Mouse (Mus musculus) midbrain, embryonic 15.5 days (tissue): ENCODE results near the gene Gm11444. TPM values are rescaled to one million over a fixed set of nuclear protein-coding genes. Genes with fewer than 3 reads are reported as not detected.

ENCODE experiments used
- ATAC-seq: fragments of 200-750 bp; cut with Nextera tagmentation; replicated peaks from 2 replicates; pipeline ENCODE4 v1.8.0; 2017; ENCODE audit warnings: moderate TSS enrichment
- H3K27ac ChIP-seq: fragments of 300-500 bp; sonication (generic); 2 replicates; pipeline ENCODE4 v1.5.1; 2015; ENCODE audit warnings: mild to moderate bottlenecking, inconsistent platforms
- H3K27me3 ChIP-seq: fragments of 300-500 bp; sonication (generic); replicated peaks from 2 replicates; pipeline ENCODE4 v1.6.1; 2015; ENCODE audit warnings: inconsistent platforms
- H3K36me3 ChIP-seq: fragments of 300-500 bp; sonication (generic); replicated peaks from 2 replicates; pipeline ENCODE4 v1.6.1; 2015; ENCODE audit warnings: inconsistent platforms
- H3K4me1 ChIP-seq: fragments of 300-500 bp; sonication (generic); 2 replicates; pipeline ENCODE4 v1.6.1; 2015; ENCODE audit warnings: inconsistent platforms
- H3K4me2 ChIP-seq: fragments of 300-500 bp; sonication (generic); 2 replicates; pipeline ENCODE4 v1.6.1; 2015; ENCODE audit warnings: inconsistent platforms, mild to moderate bottlenecking, moderate library complexity
- H3K4me3 ChIP-seq: fragments of 300-500 bp; sonication (generic); 2 replicates; pipeline ENCODE4 v1.5.1; 2015; ENCODE audit warnings: mild to moderate bottlenecking, inconsistent platforms
- H3K9ac ChIP-seq: fragments of 300-500 bp; sonication (generic); 2 replicates; pipeline ENCODE4 v1.6.1; 2015; ENCODE audit warnings: mild to moderate bottlenecking, inconsistent platforms
- H3K9me3 ChIP-seq: fragments of 300-500 bp; sonication (generic); 2 replicates; pipeline ENCODE4 v1.6.1; 2016; ENCODE audit warnings: inconsistent platforms
- whole genome bisulfite sequencing: fragments of 180-500 bp; shearing (Covaris S2); methylation state at CpG from one replicate; pipeline ENCODE4 v1.1.7; 2015; ENCODE audit warnings: mixed read lengths; 5-methylcytosine and 5-hydroxymethylcytosine counted together
- polyA plus RNA-seq: library from polyadenylated mRNA; unstranded; fragments of >200 nt; fragmentation: Nextera tagmentation; extraction: Ambion mirVana; gene quantifications from 2 replicates; pipeline ENCODE4 v1.2.1, GENCODE M21; 2015

Gm11444 gene
- not detected in 2 replicates for polyA plus RNA-seq

- ATAC-seq, result no peak
- no peak within 1 kb of the TSS for H3K9ac ChIP-seq
- no peaks in the 10 kb centered on the region for H3K4me1 ChIP-seq
- H3K36me3 ChIP-seq, result no peaks in the 10 kb centered on the region
- WGBS, result 79% methylated on average over 6 of the region's 6 CpGs
- H3K4me3 ChIP-seq, result no peak within 1 kb of the TSS
- H3K27ac ChIP-seq, result no peak within 1 kb of the TSS
- H3K27me3 ChIP-seq, result peaks cover 27% of the 10 kb centered on the region
- H3K4me2 ChIP-seq, result peak within 1 kb of the TSS; percentile 65
- H3K9me3 ChIP-seq, result no peaks in the 10 kb centered on the region
Observed at GRCm38 (mm10) chr11:85850233-85850632, at the start of gene Gm11444. Gene Gm11444, minus strand, starts transcription at chr11:85850333.

- no peaks in the 10 kb centered on the region for H3K9me3 ChIP-seq
- H3K4me2 ChIP-seq, result no peak overlapping the region
- peaks cover 90% of the 10 kb centered on the region for H3K27me3 ChIP-seq
- H3K4me1 ChIP-seq, result peaks cover 9% of the 10 kb centered on the region
- H3K4me3 ChIP-seq, result no peak overlapping the region
- H3K36me3 ChIP-seq, result no peaks in the 10 kb centered on the region
- 41% methylated on average over 11 of the region's 13 CpGs for WGBS
- H3K27ac ChIP-seq, result no peak overlapping the region
- H3K9ac ChIP-seq, result no peak overlapping the region
- ATAC-seq, result no peak
Observed at GRCm38 (mm10) chr11:85896335-85896985, 46.3 kb upstream of the Gm11444 start.

GRCm38 (mm10) chr11:85894731-85895545 is 44.8 kb upstream of the Gm11444 start:
- no peak for ATAC-seq
- peaks cover 91% of the 10 kb centered on the region for H3K27me3 ChIP-seq
- under 1% methylated on average over 43 of the region's 43 CpGs for WGBS

GRCm38 (mm10) chr11:85894136-85894530 is 44.0 kb upstream of the Gm11444 start:
- Histone ChIP-seq H3K4me2 (no peak overlapping the region), H3K9ac (no peak overlapping the region), H3K27me3 (peaks cover 95% of the 10 kb centered on the region), H3K4me3 (no peak overlapping the region), H3K9me3 (no peaks in the 10 kb centered on the region), H3K4me1 (peaks cover 17% of the 10 kb centered on the region), H3K36me3 (no peaks in the 10 kb centered on the region), H3K27ac (no peak overlapping the region)
- 3% methylated on average over 3 of the region's 3 CpGs for WGBS
- ATAC-seq, result no peak

More at GRCm38 (mm10) chr11:85894731-85895545, 44.8 kb upstream of the Gm11444 start:
- H3K4me2 ChIP-seq, result peak overlapping the region; percentile 42
- H3K36me3 ChIP-seq, result no peaks in the 10 kb centered on the region
- no peak overlapping the region for H3K9ac ChIP-seq
- peaks cover 14% of the 10 kb centered on the region for H3K4me1 ChIP-seq
- no peaks in the 10 kb centered on the region for H3K9me3 ChIP-seq
- peak overlapping the region; percentile 12; the same call in 1 of the 2 replicates for H3K4me3 ChIP-seq
- H3K27ac ChIP-seq, result no peak overlapping the region

- Histone ChIP-seq H3K27me3 (peaks cover 96% of the 10 kb centered on the region), H3K9ac (no peak overlapping the region), H3K4me1 (peaks cover 17% of the 10 kb centered on the region), H3K36me3 (no peaks in the 10 kb centered on the region), H3K27ac (no peak overlapping the region), H3K9me3 (no peaks in the 10 kb centered on the region), H3K4me2 (no peak overlapping the region), H3K4me3 (no peak overlapping the region)
- ATAC-seq, result no peak
- WGBS, result 2% methylated on average over 13 of the region's 13 CpGs
Observed at GRCm38 (mm10) chr11:85893400-85894135, 43.4 kb upstream of the Gm11444 start.

GRCm38 (mm10) chr11:85892771-85893170 is 42.6 kb upstream of the Gm11444 start:
- Histone ChIP-seq H3K36me3 (no peaks in the 10 kb centered on the region), H3K9me3 (no peaks in the 10 kb centered on the region), H3K4me3 (no peak overlapping the region), H3K4me1 (peaks cover 21% of the 10 kb centered on the region), H3K27me3 (peaks cover 96% of the 10 kb centered on the region), H3K9ac (no peak overlapping the region), H3K27ac (no peak overlapping the region), H3K4me2 (no peak overlapping the region)
- whole genome bisulfite sequencing, result 3% methylated on average over 6 of the region's 6 CpGs
- no peak for ATAC-seq

- H3K4me2 ChIP-seq, result no peak overlapping the region
- H3K4me1 ChIP-seq, result peaks cover 21% of the 10 kb centered on the region
- H3K9me3 ChIP-seq, result no peaks in the 10 kb centered on the region
- no peak overlapping the region for H3K9ac ChIP-seq
- H3K4me3 ChIP-seq, result no peak overlapping the region
- 5% methylated on average over 2 of the region's 2 CpGs for WGBS
- H3K27me3 ChIP-seq, result peaks cover 88% of the 10 kb centered on the region
- ATAC-seq, result no peak
- H3K36me3 ChIP-seq, result no peaks in the 10 kb centered on the region
- H3K27ac ChIP-seq, result no peak overlapping the region
Observed at GRCm38 (mm10) chr11:85891692-85892040, 41.5 kb upstream of the Gm11444 start.

GRCm38 (mm10) chr11:85891010-85891691 is 41.0 kb upstream of the Gm11444 start:
- ATAC-seq, result no peak
- no peak overlapping the region for H3K9ac ChIP-seq
- 2% methylated on average over 13 of the region's 13 CpGs for WGBS
- no peak overlapping the region for H3K4me2 ChIP-seq
- H3K36me3 ChIP-seq, result no peaks in the 10 kb centered on the region
- peaks cover 89% of the 10 kb centered on the region for H3K27me3 ChIP-seq
- H3K9me3 ChIP-seq, result no peaks in the 10 kb centered on the region
- no peak overlapping the region for H3K4me3 ChIP-seq
- no peak overlapping the region for H3K27ac ChIP-seq
- H3K4me1 ChIP-seq, result peaks cover 21% of the 10 kb centered on the region

- peaks cover 89% of the 10 kb centered on the region for H3K27me3 ChIP-seq
- H3K4me1 ChIP-seq, result peaks cover 21% of the 10 kb centered on the region
- 2% methylated on average over 13 of the region's 13 CpGs for WGBS
- H3K9ac ChIP-seq, result no peak overlapping the region
- no peak for ATAC-seq
- H3K4me3 ChIP-seq, result no peak overlapping the region
- H3K27ac ChIP-seq, result no peak overlapping the region
- H3K4me2 ChIP-seq, result no peak overlapping the region
- H3K36me3 ChIP-seq, result no peaks in the 10 kb centered on the region
- H3K9me3 ChIP-seq, result no peaks in the 10 kb centered on the region
Observed at GRCm38 (mm10) chr11:85890563-85890845, 40.4 kb upstream of the Gm11444 start.

GRCm38 (mm10) chr11:85889730-85890562 is 39.8 kb upstream of the Gm11444 start:
- 2% methylated on average over 47 of the region's 47 CpGs for WGBS
- H3K27ac ChIP-seq, result no peak overlapping the region

GRCm38 (mm10) chr11:85889056-85889729 is 39.1 kb upstream of the Gm11444 start:
- H3K9ac ChIP-seq, result no peak overlapping the region

More at GRCm38 (mm10) chr11:85889730-85890562, 39.8 kb upstream of the Gm11444 start:
- Histone ChIP-seq H3K27me3 (peaks cover 90% of the 10 kb centered on the region), H3K4me1 (peaks cover 16% of the 10 kb centered on the region), H3K9ac (no peak overlapping the region), H3K4me2 (no peak overlapping the region), H3K36me3 (no peaks in the 10 kb centered on the region), H3K4me3 (no peak overlapping the region), H3K9me3 (no peaks in the 10 kb centered on the region)
- no peak for ATAC-seq

More at GRCm38 (mm10) chr11:85889056-85889729, 39.1 kb upstream of the Gm11444 start:
- Histone ChIP-seq H3K27me3 (peaks cover 92% of the 10 kb centered on the region), H3K4me3 (no peak overlapping the region), H3K4me1 (peaks cover 12% of the 10 kb centered on the region; the same call in 1 of the 2 replicates), H3K36me3 (no peaks in the 10 kb centered on the region), H3K27ac (no peak overlapping the region), H3K4me2 (no peak overlapping the region), H3K9me3 (no peaks in the 10 kb centered on the region)
- WGBS, result 23% methylated on average over 8 of the region's 8 CpGs
- ATAC-seq, result no peak
